Mouse (Mus musculus) thymus, adult 2 months (tissue): ENCODE measurements around the gene Adtrp.

Source experiments
- CTCF ChIP-seq: fragments of 200-500 bp; IDR thresholded peaks from 2 replicates; pipeline ENCODE4 v1.5.1; 2012; ENCODE audit warnings: mild to moderate bottlenecking, control low read depth, low read length, moderate library complexity, borderline replicate concordance; ENCODE audit not compliant: control insufficient read depth, poor library complexity, insufficient read depth; ENCODE audit errors: extremely low read depth
- POLR2A ChIP-seq: fragments of 200-500 bp; IDR thresholded peaks from 2 replicates; pipeline ENCODE4 v1.6.1; 2012; ENCODE audit warnings: mild to moderate bottlenecking, low read length, control low read depth, moderate library complexity; ENCODE audit not compliant: control insufficient read depth, poor library complexity, insufficient read depth; ENCODE audit errors: extremely low read depth

DNA sequence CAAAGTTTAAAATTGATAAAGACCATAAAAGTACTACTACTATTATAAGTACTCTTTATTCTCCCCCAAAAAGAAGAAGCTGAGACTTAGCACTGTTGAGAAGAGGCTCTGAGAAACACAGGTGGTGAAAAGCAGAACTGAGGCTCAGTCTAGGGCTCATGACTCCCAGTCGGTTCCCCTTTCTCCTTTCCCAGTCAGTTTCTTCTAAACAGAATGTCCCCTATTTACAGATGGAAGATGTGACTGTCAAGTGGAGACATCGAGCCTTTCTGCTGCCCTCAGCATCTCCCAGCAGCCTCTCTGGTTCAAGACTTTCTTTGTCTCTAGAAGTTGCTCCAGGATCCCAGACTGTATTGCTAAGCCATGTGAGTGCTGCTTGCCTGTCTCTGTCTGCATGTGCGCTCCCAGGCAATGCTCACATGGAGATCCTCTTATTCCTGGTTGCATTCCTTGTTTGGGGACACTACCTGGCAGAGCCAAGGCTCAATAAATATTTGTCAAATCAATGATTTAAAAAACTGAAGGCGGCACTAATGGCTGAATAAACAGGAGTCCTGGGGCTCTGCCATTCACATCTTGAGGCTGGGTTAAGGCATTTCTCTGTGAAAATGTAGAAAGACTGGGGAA, 36.3 kb upstream of the Adtrp start:
- no peak for TF ChIP-seq CTCF
- TF ChIP-seq POLR2A: no peak
